Mouse (Mus musculus) activated CD4-positive, CD25-positive, alpha-beta regulatory T cell, adult 4 months (primary cell): Measurements from ENCODE around the gene Apol6. TPM values are rescaled to one million over a fixed set of nuclear protein-coding genes. Genes with fewer than 3 reads are reported as not detected.

Experiments
- ATAC-seq: one replicate; pipeline ENCODE4 v1.8.0; 2017
- polyA plus RNA-seq, 2 experiments: library from polyadenylated mRNA; unstranded; fragments of 100-300 nt; shearing (Covaris generic); gene quantifications; one replicate each; pipeline ENCODE4 v1.2.1; 2017

Gene Apol6
- polyA plus RNA-seq, 2 experiments from 2014 or later: not detected

DNA sequence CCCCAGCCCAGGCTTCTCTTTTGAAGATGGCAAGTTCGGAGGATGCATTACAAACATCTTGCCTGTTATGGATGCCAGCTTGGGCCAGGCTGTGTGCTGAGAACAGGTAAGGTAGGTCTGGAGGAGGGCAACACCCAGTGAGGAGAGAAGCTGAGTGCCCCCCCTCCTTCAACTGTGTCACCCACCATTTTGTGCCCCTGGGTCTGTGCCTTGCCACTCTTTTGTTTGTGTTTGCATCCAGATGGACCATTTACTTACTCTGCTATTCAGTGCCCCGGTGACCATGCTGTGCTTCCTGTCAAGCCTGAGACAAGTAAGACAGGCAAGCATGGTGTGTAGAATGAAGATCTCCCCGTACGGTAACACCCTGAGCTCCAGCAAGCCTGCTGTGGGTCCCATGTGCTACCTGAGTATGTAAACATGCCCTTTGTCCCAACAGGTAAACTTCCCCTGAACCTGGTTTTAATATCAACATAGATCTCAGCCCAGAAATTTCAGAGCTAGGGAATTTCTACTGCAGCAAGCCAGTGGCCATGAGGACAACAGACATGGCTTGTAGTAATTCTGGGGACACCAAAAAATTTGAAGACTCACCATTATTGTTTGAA is 28.1 kb downstream of the Apol6 start:
- ATAC-seq: no peak

DNA sequence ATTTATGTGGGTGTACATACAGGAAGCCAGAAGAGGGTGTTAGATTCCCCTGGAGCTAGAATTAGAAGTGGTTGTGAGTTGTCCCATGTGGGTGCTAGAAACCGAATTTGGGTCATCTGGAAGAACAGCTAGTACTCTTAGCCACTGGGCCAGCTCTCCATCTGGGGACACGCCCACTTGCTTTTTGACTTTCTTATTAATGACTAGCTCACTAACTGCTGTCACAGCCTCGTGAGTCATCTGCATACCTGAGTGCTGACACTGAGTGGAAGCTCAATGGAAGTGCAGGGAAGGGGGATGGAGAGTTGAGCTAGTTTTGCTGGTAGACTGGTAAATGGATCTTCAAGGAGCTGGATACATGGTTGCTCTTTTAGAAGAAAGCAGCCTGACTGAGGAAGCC is 32.0 kb downstream of the Apol6 start:
- no peak for ATAC-seq

DNA sequence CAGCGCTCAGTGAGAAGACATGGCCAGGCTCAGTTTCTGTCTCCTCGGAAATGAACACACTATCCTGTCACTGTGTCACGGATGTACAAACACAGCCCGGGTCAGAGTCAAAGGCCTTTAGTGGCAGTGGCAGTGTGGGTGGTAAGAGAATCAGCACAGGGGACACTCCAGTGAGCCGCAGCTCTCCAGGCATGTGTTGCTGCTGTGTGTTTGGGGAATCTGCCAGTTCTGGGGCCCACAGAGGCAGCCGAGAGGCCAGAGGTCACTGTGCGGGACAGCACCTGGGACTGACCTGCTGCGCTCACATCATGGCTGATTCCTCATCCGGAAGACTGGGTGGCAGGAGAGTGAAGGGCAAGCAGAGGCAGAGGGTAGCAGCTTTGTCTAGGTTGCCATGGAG is 33.4 kb downstream of the Apol6 start:
- ATAC-seq: no peak

DNA sequence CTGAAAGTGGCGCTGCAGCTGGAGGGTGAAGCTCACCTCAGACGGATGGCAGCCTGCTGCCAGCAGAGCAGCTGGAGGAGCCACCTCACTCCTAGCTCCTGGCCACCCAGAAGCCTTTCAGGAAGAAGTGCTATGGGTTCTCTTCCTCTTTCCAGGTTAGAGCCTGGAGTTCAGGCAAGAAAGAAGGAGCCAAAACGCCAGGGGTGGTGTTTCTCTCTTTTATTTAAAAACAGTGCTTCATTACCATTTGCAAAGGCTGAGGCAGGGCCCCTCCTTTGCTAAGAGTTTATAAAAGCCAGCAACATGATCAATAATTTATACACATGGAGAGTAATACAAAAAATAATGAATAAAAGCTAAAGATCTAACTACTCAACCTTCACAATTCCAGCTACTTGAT is 34.3 kb downstream of the Apol6 start:
- no peak for ATAC-seq

DNA sequence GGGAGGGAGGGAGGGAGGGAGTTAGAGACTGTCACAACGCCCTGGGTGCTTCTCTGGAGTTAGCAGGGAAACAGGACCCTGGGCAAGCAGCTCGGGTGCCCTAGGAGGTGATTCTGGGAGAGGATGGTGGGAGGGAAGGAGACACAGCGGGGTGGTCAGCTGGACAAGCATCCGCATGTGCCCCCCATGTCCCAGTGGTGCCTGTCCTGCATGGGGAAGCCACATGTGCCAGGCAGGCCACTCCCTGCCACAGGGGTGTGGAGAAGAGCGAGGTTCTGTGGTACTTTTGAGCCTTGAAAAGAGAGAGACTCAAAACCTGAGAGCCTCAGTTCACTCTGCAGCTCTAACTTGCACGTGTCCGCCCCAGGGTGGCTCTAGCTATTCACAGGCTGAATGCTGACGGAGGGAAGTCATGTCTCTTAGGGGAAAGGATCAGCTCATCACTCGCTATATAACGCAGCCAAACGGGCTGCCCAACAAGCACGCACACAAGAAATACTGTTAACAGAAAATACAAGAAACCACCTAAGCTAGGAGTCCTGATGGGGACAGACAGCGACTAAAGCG is 34.8 kb downstream of the Apol6 start:
- no peak for ATAC-seq

DNA sequence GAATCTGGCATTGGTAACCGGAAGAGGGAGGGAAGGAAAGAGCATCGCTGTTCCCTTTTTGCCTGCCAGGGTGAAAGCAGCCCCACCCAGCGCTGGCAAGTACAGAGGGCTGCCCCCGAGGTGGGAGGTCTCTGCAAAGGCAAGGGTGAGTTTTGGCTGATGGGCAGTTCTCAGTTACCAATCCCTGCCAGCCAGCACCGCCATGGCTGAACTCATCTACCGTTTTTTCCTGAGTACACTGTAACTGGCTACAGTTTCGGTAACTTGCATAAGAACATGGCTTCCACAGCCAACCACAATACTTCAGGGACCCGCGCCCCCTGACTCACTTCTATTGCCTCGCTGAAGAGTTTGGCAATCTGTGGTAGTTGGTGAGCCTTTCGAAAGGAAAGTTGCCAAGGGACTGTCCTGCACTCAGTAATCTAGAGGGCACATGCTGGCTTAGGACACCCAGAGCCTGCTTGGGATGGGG is 35.4 kb downstream of the Apol6 start:
- no peak for ATAC-seq

DNA sequence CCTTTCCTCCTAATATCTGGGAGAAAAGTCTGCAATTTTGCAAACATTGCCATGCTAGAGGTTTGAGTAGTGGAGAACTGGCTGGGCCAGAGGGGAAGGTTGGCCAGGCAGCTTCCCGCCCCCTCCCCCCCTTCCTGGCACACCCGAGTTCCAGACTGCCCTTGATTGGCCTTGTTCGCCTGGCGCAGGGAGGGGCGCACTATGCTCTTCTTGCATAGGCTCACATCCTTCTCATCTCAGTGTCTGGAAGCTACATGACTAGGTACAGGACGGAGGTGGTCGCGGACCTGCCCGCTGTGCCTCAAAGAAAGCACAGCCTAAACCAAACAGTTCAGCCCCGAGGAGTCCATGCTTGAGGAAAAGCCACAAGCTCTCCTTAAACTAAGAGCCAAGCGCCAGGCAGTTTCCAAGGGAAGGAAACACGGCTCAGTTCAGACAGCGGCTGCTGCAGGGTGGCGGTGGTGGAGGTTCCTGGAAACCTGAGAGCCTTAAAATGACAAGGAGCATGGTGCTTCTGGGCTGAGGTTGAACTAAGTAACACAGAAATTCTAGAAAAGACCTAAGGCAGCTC is 36.2 kb downstream of the Apol6 start:
- ATAC-seq: no peak

DNA sequence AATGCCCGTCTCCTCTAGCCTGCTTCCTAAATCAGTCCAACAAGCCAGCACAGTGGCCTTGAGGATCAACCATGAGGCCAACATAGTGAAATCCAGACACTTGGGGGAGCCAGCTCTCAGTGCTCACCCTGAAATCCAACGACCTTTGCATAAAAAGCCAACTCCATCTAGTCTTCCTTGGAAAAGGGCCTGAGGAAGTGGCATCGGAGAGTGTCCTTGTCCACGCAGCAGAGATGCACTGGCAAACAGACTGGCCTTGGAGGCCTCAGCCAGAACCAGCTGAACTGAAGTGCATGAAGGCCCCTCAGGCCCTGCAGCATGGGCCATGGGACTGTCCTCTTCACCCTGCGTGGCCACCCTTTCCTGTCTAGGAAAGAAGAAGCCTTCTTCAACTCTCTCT is 36.9 kb downstream of the Apol6 start:
- no peak for ATAC-seq

DNA sequence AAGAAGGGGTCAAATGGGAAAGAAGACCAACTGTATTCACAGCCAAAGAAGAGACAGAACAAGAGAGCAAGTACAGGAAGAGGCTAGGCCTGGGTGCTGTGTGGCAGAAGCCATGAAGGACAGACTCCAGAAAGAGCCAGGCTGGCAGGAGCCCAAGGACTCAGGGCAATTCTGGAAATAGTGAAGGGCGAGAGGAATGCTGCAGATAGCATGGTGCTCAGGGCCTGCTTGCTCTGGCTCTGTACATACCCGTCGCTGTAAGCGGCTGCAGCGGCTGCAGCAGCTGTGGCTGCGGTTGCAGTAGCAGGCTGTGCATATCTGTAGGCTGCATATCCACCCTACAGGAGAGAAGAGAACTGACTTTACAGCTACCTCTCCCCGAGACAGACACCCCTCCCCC is 41.3 kb downstream of the Apol6 start:
- ATAC-seq: no peak

DNA sequence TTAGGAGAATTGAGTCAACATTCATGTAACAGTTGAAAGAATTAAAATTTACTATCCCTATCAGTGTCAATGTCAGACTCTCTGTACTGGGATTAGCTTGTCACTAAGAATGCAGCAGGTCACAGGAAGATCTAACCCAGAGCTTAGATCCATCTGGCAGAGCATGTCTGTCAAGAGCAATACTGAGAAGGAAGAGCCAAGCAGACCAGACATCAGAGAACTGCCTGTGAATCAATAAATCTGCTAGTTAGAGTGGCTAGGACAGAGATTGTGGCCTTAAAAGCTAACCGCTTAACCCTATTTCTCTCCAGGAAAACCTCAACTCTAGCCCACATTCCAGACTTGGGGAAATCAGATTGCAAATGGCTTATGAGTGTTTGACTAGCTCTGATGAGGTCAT is 42.0 kb downstream of the Apol6 start:
- ATAC-seq: no peak

DNA sequence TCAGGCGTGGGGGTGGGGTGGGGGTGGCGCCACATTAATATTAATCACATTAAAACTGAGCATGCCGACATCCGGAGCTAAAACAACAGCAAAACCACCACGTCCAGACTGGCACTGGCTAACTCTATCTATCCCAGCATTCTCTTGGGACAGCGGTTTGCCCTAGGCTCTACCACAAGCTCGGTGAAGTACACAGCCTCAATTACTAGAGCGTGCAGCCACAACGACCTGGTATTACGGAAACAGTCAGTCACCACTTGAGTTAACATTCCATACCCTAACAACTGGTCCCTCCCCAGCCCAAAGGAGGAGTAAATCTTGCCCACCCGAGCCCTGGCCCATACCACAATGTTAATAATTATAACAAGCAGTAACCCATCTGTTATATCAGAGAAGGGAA is 44.7 kb downstream of the Apol6 start:
- no peak for ATAC-seq

DNA sequence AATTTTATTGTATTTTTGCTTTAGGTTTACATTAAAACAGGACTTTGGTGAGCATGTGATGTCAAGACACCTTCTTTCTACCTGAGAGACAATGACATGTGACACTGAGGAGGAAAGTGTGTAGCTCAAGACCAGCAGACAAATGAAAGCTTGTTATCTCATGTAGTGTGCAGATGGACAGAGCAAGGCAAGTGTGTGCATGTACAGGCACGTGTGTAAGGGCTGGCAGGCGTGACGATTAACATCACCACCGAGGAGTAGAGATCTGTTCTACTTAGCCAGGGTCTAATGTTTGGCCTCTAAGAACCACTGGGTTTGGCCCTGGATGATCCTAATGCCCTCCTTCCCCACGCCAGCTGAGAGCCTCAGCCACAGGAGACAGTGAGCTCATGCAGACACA is 46.0 kb downstream of the Apol6 start:
- ATAC-seq: no peak

DNA sequence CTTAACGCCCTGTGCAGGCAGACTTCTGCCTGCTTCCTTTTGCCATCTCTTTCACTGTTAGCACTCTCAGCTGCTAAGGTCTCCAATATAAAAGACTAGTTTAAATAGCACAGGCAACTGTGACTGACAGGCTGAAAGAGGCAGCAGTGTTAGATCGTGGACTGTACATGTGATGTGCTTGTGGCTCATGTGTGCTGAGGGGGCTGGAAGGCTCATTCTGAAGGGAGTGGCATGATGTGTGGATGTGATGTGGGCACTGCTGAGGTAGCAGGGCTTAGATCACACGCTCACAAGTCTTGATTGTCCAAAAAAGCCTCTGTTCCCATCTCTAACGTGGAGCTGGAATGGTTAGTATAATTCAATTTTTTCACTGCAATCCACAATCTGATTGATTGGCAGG is 46.9 kb downstream of the Apol6 start:
- no peak for ATAC-seq

DNA sequence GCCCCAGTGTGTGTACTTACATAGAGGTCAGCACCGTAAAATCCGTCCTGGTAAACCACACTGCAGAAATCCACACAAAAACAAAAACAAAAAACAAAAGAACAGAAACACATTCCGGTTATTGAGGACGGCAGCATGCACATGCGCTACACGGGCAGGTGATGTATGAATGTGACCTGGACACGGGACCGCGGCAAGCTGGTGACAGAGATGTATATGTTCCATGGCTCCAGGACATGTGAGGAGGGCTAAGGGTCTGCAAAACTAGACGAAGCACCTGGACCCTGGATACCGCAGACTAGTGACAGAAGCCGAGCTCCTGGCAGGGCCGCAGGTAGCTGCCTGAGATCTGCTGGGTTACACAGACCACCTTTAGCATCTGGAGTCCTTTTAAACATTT is 49.9 kb downstream of the Apol6 start:
- ATAC-seq: no peak

DNA sequence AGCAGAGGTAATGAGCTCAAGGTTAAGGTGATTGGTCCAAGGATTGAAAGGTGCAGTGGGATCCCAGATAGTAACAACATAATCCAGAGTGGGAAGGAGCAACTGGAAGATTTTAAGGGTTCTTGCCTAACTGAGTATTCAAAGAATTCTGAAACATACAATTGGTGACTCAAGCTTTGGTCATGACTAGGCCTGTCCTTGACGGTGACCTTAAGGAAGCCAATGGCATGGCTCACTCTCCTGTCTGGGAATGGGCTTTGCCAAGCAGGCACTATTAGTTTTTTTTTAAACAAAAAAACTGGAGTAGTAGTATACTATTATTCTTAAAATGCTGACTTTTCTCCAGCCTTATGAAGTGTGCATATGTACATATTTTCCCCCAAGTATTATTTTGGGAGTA is 50.7 kb downstream of the Apol6 start:
- no peak for ATAC-seq

DNA sequence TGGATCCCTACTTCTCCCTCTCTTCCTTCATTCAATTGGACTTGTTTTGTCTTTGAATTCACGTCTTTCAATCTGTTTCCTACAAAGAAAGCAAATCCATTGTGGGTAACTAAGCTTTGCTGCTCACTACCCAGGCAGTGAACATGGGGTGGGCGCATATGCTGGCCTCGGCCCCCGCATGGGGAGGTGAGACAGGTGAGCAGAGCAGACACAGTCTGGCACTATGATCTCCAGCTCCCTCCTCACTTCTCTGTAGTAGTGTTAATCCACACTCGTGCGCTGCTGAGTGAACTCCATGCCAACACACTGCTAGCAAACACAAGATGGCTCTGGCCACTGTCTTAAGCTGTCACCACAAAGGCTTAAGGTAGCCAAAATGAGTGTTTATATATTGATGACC is 52.8 kb downstream of the Apol6 start:
- ATAC-seq: no peak

DNA sequence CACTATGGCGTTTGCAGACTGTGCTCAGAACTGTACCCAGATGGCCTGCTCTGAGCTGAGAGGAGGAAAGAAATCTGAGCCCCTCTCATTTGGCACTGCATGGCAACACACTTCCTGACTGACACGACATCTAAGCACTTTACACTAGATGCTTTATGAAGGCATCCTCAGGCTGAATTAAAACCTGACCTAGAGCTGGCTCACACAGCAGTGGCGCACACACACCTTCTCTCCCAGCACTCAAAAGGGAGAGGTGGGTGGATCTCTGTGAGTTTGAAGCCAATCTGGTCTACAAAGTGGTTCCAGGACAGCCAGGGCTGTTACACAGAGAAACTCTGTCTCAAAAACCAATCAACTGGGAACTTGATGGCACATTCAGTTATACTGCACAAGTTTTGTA is 55.2 kb downstream of the Apol6 start:
- ATAC-seq: no peak

DNA sequence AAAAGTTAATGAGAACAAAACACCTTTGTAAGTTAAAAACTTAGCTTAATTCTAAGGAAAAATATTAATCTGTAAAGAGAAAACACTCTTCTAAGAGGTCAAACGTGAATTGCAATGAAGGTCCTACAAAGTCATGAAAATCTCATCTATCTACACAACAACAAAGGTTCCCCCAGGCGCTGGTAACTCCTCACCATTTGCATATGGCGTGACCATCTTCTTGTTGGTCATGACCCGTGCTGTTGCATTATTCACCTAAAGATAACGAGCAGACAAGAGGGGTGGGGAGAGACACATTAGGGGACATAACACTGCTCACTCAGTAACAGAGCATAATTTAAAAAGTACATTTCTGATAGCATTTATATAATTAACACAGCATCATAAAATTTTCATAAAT is 58.2 kb downstream of the Apol6 start:
- ATAC-seq: no peak

DNA sequence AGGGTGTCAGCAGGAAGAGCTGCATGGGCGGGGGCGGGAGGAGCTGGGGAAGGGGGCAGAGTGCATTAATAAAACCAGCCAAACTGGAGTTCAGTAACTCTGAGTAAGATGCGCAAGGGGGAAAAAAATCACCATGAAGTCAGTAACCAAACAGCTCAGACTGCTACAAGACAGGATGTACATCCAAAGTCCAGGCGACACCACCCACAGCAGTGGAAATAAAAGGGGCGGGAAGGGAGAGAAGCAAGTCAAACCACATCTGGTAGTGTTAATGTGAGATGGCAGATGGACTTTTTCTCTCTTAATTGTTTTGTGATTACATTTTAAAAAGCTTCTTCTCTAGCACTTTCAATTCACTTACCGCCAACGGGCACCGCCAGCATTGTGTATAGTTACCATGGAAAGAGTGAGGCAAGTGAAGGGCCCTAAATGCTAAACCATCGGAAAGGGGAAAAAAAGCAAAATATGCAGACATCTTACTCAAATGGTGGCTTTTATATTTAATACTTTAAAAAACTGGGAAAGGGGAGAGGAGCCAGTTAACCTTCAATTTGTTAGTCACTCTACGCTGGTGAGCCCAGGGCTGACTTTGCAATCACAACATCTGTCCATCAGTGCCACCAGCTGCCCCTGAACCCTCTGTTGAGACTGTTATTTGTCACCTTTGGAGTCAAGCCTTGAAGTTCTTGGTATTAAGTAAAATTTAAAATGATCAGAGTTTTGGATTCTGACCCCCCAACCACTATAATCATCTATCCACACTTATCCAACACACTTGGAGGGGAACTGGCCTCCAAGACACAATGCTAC is 60.0 kb downstream of the Apol6 start:
- no peak for ATAC-seq

DNA sequence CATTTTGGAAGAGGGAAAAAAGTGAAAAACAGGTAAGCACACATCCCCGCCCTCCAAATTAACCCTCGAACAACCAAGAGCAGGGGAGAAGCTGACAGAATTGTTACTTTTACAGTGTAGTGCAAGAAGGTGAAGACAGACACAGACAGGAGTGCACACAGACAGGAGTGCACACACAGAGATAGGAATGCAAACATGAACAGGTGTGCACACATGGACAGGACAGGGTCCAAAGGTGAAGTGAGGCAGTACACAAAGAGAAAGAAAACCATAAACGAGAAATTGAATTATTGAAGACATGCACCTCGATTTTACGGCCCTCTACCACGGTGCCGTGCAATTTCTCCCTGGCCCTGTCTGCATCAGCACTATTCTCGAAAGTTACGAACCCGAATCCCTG is 60.7 kb downstream of the Apol6 start:
- ATAC-seq: no peak
